Mouse (Mus musculus) liver, postnatal 0 days (tissue): ENCODE data around the gene Kcnn1. TPM values are rescaled to one million over a fixed set of nuclear protein-coding genes. Genes with fewer than 3 reads are reported as not detected.
A peak's percentile ranks its signal among the peaks of the same experiment; 100 is the strongest.

ENCODE experiments used
- ATAC-seq: fragments of 200-750 bp; cut with Nextera tagmentation; 2 replicates; pipeline ENCODE4 v1.8.0; 2017; ENCODE audit warnings: mild to moderate bottlenecking, moderate library complexity
- DNase-seq: peaks from one replicate; pipeline ENCODE4 v3.0.0-alpha.2; 2016
- H3K27ac ChIP-seq: fragments of 300-500 bp; sonication (generic); 2 replicates; pipeline ENCODE4 v1.5.1; 2014; ENCODE audit warnings: antibody characterized with exemption, moderate library complexity, mild to moderate bottlenecking, low read depth
- H3K27me3 ChIP-seq: fragments of 300-500 bp; sonication (generic); 2 replicates; pipeline ENCODE4 v1.6.1; 2014; ENCODE audit warnings: low read length, control low read depth, mixed read lengths; ENCODE audit not compliant: insufficient read depth
- H3K36me3 ChIP-seq: fragments of 300-500 bp; sonication (generic); replicated peaks from 2 replicates; pipeline ENCODE4 v1.6.1; 2014; ENCODE audit warnings: mild to moderate bottlenecking, control low read depth, low read length, moderate library complexity, mixed read lengths; ENCODE audit not compliant: insufficient read depth
- H3K4me1 ChIP-seq: fragments of 300-500 bp; sonication (generic); 2 replicates; pipeline ENCODE4 v1.6.1; 2014; ENCODE audit warnings: antibody characterized with exemption, mild to moderate bottlenecking, control low read depth; ENCODE audit not compliant: insufficient read depth
- H3K4me2 ChIP-seq: fragments of 300-500 bp; sonication (generic); 2 replicates; pipeline ENCODE4 v1.6.1; 2014; ENCODE audit warnings: low read depth, mild to moderate bottlenecking, low read length, moderate library complexity, mixed read lengths
- H3K4me3 ChIP-seq: fragments of 300-500 bp; sonication (generic); 2 replicates; pipeline ENCODE4 v1.5.1; 2014; ENCODE audit warnings: low read depth, low read length
- H3K9ac ChIP-seq: fragments of 300-500 bp; sonication (generic); replicated peaks from 2 replicates; pipeline ENCODE4 v1.6.1; 2014; ENCODE audit warnings: mild to moderate bottlenecking, moderate library complexity
- H3K9me3 ChIP-seq: fragments of 300-500 bp; sonication (generic); 2 replicates; pipeline ENCODE4 v1.6.1; 2016; ENCODE audit warnings: mild to moderate bottlenecking, control low read depth, low read length, mixed read lengths
- CTCF ChIP-seq: sonication (generic); IDR thresholded peaks from 2 replicates; pipeline ENCODE4 v1.5.1; 2016; ENCODE audit warnings: antibody characterized with exemption, low read depth
- EP300 ChIP-seq: IDR thresholded peaks from 2 replicates; pipeline ENCODE4 v1.6.1; 2016; ENCODE audit warnings: antibody characterized with exemption, low read depth, mild to moderate bottlenecking
- WGBS: fragments of 180-500 bp; shearing (Covaris S2); extraction: QIAGEN DNeasy Blood & Tissue Kit; methylation state at CpG from one replicate; pipeline ENCODE4 v1.1.7; 2014; ENCODE audit not compliant: insufficient replicate concordance; 5-methylcytosine and 5-hydroxymethylcytosine counted together
- polyA plus RNA-seq: library from polyadenylated mRNA; unstranded; fragments of >200 nt; fragmentation: Nextera tagmentation; extraction: Ambion mirVana; gene quantifications from 2 replicates; pipeline ENCODE4 v1.2.1, GENCODE M21; 2015

Gene Kcnn1
- polyA plus RNA-seq, 1 experiment from 2014 or later, result 0.19 TPM

DNA sequence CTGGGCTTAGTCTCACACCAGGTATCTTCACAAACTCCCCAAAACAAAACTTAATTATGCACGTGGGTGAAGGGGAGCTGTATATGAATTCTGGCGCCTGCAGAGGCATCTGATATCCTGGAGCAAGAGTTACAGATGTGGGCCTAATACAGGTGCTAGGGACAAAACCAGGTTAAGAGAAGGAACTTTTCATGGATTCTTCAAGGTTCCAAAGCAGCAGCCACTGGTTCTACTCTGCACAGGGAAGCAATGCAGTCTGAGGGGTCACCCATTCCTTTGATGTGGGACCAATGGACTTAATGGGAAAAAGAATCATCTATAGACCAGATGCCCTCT is 31.3 kb upstream of the Kcnn1 start:
- ATAC-seq (no peak), DNase-seq (no peak)
- Histone ChIP-seq H3K27me3 (peaks cover 34% of the 10 kb centered on the region), H3K9me3 (no peaks in the 10 kb centered on the region), H3K36me3 (peaks cover 20% of the 10 kb centered on the region), H3K4me3 (no peak overlapping the region), H3K27ac (no peak overlapping the region), H3K9ac (no peak overlapping the region), H3K4me1 (peaks cover 30% of the 10 kb centered on the region), H3K4me2 (no peak overlapping the region)
- TF ChIP-seq CTCF (no peak), EP300 (no peak)
- 76% methylated on average over 2 of the region's 2 CpGs for WGBS

GRCm38 (mm10) chr8:70893656-70894384 is 30.8 kb upstream of the Kcnn1 start:
- 38% methylated on average over 12 of the region's 12 CpGs for WGBS
- H3K27ac ChIP-seq, result no peak overlapping the region
- TF ChIP-seq CTCF (peak; percentile 81), EP300 (no peak)
- H3K27me3 ChIP-seq, result peaks cover 37% of the 10 kb centered on the region
- peaks cover 20% of the 10 kb centered on the region for H3K36me3 ChIP-seq
- ATAC-seq (no peak), DNase-seq (peak; percentile 87)
- no peak overlapping the region for H3K4me2 ChIP-seq
- peaks cover 28% of the 10 kb centered on the region for H3K4me1 ChIP-seq
- no peak overlapping the region for H3K4me3 ChIP-seq
- no peak overlapping the region for H3K9ac ChIP-seq
- no peaks in the 10 kb centered on the region for H3K9me3 ChIP-seq

GRCm38 (mm10) chr8:70892896-70893655 is 30.0 kb upstream of the Kcnn1 start:
- Histone ChIP-seq H3K36me3 (peaks cover 20% of the 10 kb centered on the region), H3K4me1 (peaks cover 24% of the 10 kb centered on the region), H3K9me3 (no peaks in the 10 kb centered on the region), H3K27ac (no peak overlapping the region), H3K4me3 (peak overlapping the region; percentile 24; the same call in 1 of the 2 replicates), H3K9ac (no peak overlapping the region), H3K27me3 (peaks cover 37% of the 10 kb centered on the region), H3K4me2 (0 out of 2 replicates have a peak overlapping the region, but pooled peaks have one; percentile 11)
- DNase-seq, result no peak
- 35% methylated on average over 20 of the region's 20 CpGs for WGBS
- no peak for TF ChIP-seq CTCF
- no peak for TF ChIP-seq EP300
- ATAC-seq, result no peak

GRCm38 (mm10) chr8:70892022-70892895 is 29.2 kb upstream of the Kcnn1 start, which contains the start of gene Slc5a5:
Slc5a5 (minus strand) TSS chr8:70892757.
- no peak within 1 kb of the TSS for H3K9ac ChIP-seq
- ATAC-seq (no peak), DNase-seq (no peak)
- H3K27ac ChIP-seq, result no peak within 1 kb of the TSS
- H3K4me2 ChIP-seq, result peak within 1 kb of the TSS; percentile 11; the same call in 1 of the 2 replicates
- 3% methylated on average over 74 of the region's 80 CpGs for WGBS
- H3K4me1 ChIP-seq, result peaks cover 27% of the 10 kb centered on the region
- peaks cover 37% of the 10 kb centered on the region for H3K27me3 ChIP-seq
- peaks cover 20% of the 10 kb centered on the region for H3K36me3 ChIP-seq
- H3K4me3 ChIP-seq, result peak within 1 kb of the TSS; percentile 24; the same call in 1 of the 2 replicates
- TF ChIP-seq CTCF (no peak), EP300 (no peak)
- no peaks in the 10 kb centered on the region for H3K9me3 ChIP-seq

- H3K9me3 ChIP-seq, result no peaks in the 10 kb centered on the region
- H3K27me3 ChIP-seq, result peaks cover 37% of the 10 kb centered on the region
- DNase-seq (peak; percentile 78), ATAC-seq (peak; percentile 60)
- no peak overlapping the region for H3K4me2 ChIP-seq
- no peak overlapping the region for H3K9ac ChIP-seq
- no peak overlapping the region for H3K4me3 ChIP-seq
- peaks cover 25% of the 10 kb centered on the region for H3K4me1 ChIP-seq
- TF ChIP-seq CTCF (no peak), EP300 (no peak)
- H3K27ac ChIP-seq, result no peak overlapping the region
- H3K36me3 ChIP-seq, result peaks cover 20% of the 10 kb centered on the region
- 8% methylated on average over 21 of the region's 21 CpGs for WGBS
Observed at GRCm38 (mm10) chr8:70891356-70891755, 28.3 kb upstream of the Kcnn1 start.
